Mouse (Mus musculus): Measurements from ENCODE around the gene Enpp5.

DNA sequence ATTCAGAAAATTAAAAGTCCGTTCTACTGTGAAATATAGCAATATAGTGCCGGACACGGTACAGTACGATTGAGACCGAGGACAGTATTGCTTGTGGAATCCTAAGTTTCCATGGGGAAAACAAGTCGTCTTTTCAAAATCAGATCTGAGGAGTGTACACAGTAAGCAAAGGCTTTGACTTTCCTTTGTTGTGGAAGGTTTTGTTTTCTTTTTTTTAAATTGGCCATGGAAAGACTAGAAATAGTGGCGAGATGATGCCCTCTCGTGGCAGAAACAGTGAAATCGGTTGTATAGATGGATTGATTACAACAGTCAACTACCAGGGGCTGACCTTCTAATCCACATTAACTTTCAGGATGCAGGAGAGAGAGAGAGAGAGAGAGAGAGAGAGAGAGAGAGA, 40.0 kb upstream of the Enpp5 start:
- TF ChIP-seq POLR2A (IDR thresholded peaks at IDR 0.05; ENCODE audit: control insufficient read depth, low read depth, low read length) (no peak), CTCF (IDR thresholded peaks at IDR 0.05; ENCODE audit: control insufficient read depth, insufficient read depth, insufficient replicate concordance, low read depth, low read length) (no peak)

Data from testis, adult 2 months (tissue).